Mouse (Mus musculus): Measurements from ENCODE around the gene Magel2. TPM values are rescaled to one million over a fixed set of nuclear protein-coding genes. Genes with fewer than 3 reads are reported as not detected.

The Magel2 gene
- total RNA-seq, 2 experiments from 2014 or later, result not detected

- ATAC-seq (replicated peaks; ENCODE audit: low FRiP score, low TSS enrichment, poor library complexity, severe bottlenecking), result 0 out of 2 replicates have a peak, but pooled peaks have one; percentile 18
These were observed 42.9 kb downstream of the Magel2 start, which contains the start of gene Mkrn3 for GRCm38 (mm10) chr7:62419493-62420360. Mkrn3 (minus strand) TSS chr7:62420139.

- no peak for ATAC-seq (replicated peaks; ENCODE audit: low FRiP score, low TSS enrichment, poor library complexity, severe bottlenecking)
These were observed 43.8 kb downstream of the Magel2 start for GRCm38 (mm10) chr7:62420566-62420965.

GRCm38 (mm10) chr7:62423210-62423609 is 46.4 kb downstream of the Magel2 start:
- ATAC-seq (replicated peaks; ENCODE audit: low FRiP score, low TSS enrichment, poor library complexity, severe bottlenecking), result no peak

- no peak for ATAC-seq (replicated peaks; ENCODE audit: low FRiP score, low TSS enrichment, poor library complexity, severe bottlenecking)
These were observed 51.5 kb downstream of the Magel2 start for GRCm38 (mm10) chr7:62428337-62428736.

Other genes starting within 250 kb of the Magel2 start
- gene Ndn, start 30.4 kb upstream of the Magel2 start, total RNA-seq (2014; fragmentation: Nextera tagmentation), result 0.35 TPM in 1 of 2 replicates, not detected in the other
- not detected in 2 replicates for gene Ndn, start 30.4 kb upstream of the Magel2 start, total RNA-seq (2017)
- gene Mkrn3, start 43.1 kb downstream of the Magel2 start, total RNA-seq (2014; fragmentation: Nextera tagmentation), result 0.37 and 1.7 TPM in 2 replicates
- gene Mkrn3, start 43.1 kb downstream of the Magel2 start, total RNA-seq (2017), result 0.34 and 0.70 TPM in 2 replicates
- 2.0 and 3.8 TPM in 2 replicates for gene Peg12, start 87.5 kb downstream of the Magel2 start, total RNA-seq (2014; fragmentation: Nextera tagmentation)
- 0.61 and 3.9 TPM in 2 replicates for gene Peg12, start 87.5 kb downstream of the Magel2 start, total RNA-seq (2017)

All from megakaryocyte-erythroid progenitor cell, adult 5-6 weeks (primary cell).